Mouse (Mus musculus): ENCODE results near the gene Ccdc183. TPM values are rescaled to one million over a fixed set of nuclear protein-coding genes. Genes with fewer than 3 reads are reported as not detected.

The Ccdc183 gene
- total RNA-seq, 1 experiment from 2014 or later, result not detected

DNA sequence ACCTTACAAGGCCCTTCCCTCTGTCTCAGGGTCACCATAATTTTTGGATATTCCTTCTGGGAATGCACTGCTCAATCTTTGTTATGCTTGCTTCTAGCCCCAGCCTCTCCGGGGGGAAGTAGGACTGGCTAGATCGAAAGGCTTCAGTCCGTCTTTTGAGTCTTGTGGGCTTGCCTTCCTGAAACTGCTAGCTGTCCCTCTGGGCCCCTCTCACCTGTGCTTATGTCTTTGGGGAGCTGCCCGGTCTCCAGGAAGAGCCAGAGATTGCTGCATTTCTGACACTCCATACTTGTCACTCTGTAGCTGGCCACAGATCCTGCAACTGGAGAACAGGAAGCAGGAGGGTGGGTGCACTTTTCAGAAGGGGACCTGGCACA lies 3.4 kb upstream of the Ccdc183 start:
- ATAC-seq (replicated peaks in 1 of 2; ENCODE audit: insufficient read depth in 1 of 2, low FRiP score in 2 of 2, low TSS enrichment in 1 of 2, low read depth in 1 of 2, poor library complexity in 2 of 2, severe bottlenecking in 2 of 2), result no peak

GRCm38 (mm10) chr2:25620386-25620785 lies 2.9 kb upstream of the Ccdc183 start:
- ATAC-seq (replicated peaks in 1 of 2; ENCODE audit: insufficient read depth in 1 of 2, low FRiP score in 2 of 2, low TSS enrichment in 1 of 2, low read depth in 1 of 2, poor library complexity in 2 of 2, severe bottlenecking in 2 of 2), result 0 out of 4 replicates have a peak, but pooled peaks of 1 of the 2 experiments have one; percentile 4

- no peak for ATAC-seq (replicated peaks in 1 of 2; ENCODE audit: insufficient read depth in 1 of 2, low FRiP score in 2 of 2, low TSS enrichment in 1 of 2, low read depth in 1 of 2, poor library complexity in 2 of 2, severe bottlenecking in 2 of 2)
Observed at GRCm38 (mm10) chr2:25616398-25616797, 1.1 kb downstream of the Ccdc183 start.

DNA sequence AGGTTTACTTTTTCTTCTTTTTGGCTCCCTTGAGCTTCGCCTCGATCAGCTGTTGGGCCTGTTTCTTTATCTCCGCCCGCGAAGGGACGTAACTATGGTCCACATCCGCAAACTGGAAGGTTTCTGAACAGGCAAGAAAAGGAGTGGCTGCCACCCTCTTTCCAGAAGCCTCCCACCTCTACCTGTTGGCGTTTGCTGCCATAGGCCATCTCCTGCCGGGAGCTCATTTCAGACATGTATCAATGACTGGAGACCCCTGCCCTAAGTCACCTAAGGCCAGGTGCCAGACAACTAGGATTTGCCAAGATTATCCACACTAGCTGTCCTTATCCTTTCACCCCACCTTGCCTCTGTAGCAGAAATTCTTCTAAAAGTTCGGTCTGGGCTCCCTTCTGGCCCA lies 8.8 kb downstream of the Ccdc183 start:
- ATAC-seq (replicated peaks in 1 of 2; ENCODE audit: insufficient read depth in 1 of 2, low FRiP score in 2 of 2, low TSS enrichment in 1 of 2, low read depth in 1 of 2, poor library complexity in 2 of 2, severe bottlenecking in 2 of 2), result peak; percentile 12 to 26; a peak in 2 of 4 replicates

GRCm38 (mm10) chr2:25607761-25608622 lies 9.5 kb downstream of the Ccdc183 start, which contains the start of gene Rabl6:
Gene Rabl6, minus strand, starts transcription at chr2:25608521.
- ATAC-seq (replicated peaks in 1 of 2; ENCODE audit: insufficient read depth in 1 of 2, low FRiP score in 2 of 2, low TSS enrichment in 1 of 2, low read depth in 1 of 2, poor library complexity in 2 of 2, severe bottlenecking in 2 of 2), result peak; percentile 82 to 88

GRCm38 (mm10) chr2:25602526-25602925 lies 15.0 kb downstream of the Ccdc183 start:
- no peak for ATAC-seq (replicated peaks in 1 of 2; ENCODE audit: insufficient read depth in 1 of 2, low FRiP score in 2 of 2, low TSS enrichment in 1 of 2, low read depth in 1 of 2, poor library complexity in 2 of 2, severe bottlenecking in 2 of 2)

- ATAC-seq (replicated peaks in 1 of 2; ENCODE audit: insufficient read depth in 1 of 2, low FRiP score in 2 of 2, low TSS enrichment in 1 of 2, low read depth in 1 of 2, poor library complexity in 2 of 2, severe bottlenecking in 2 of 2), result no peak
Observed at GRCm38 (mm10) chr2:25600037-25600436, 17.4 kb downstream of the Ccdc183 start.

DNA sequence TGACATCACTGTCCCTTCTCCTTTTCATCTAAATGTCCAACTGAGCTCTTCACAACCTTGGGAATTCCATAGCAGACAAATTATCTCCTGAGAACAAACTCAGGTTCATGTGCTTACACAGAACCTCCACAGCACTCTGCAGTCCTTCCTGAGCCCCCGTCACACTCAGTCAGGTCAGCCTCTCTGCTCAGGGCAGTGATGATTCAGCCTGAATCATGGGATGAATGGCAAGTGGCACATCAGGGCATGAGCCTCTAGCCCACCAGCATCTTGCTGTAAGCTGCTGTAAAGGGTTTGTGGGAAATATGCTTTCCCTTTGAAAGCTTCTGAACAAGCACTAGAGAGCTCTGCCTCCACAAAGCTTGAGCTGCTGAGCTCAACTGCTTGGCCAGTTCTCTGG lies 18.7 kb downstream of the Ccdc183 start:
- no peak for ATAC-seq (replicated peaks in 1 of 2; ENCODE audit: insufficient read depth in 1 of 2, low FRiP score in 2 of 2, low TSS enrichment in 1 of 2, low read depth in 1 of 2, poor library complexity in 2 of 2, severe bottlenecking in 2 of 2)

DNA sequence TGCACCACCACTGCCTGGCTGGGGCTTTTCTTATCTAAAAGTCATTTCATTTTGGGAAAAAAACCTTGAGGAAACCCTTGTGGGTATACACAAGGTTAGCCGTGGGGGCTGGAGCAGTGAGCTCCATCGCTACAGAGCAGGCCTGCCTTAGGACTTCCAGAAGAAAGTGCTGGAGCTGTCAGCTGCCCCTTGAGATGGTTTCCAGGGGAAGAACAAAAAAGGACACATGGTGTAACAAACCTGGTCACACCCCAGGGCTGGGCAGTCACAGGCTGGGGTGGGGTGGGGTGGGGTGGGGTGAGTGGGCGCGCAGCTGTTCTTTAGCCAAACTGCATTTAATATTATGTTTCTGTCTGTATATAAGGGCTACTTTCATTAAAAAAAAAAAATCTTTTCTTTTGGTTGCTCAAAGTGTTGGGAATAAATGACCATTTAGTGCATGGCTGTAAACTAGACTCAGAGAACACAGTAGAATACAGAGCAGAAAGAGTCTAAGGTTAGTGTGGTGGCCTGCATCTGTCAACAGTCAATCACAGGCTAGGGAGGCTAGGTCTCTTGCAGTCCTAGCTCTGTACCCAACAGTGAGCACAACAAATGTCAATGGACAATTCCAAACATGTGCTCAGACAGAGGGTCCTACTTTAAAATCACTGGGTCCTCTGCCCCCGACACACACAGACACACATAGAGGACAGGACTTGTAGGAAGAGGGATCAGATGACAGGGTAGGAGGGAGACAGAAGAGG lies 20.5 kb downstream of the Ccdc183 start:
- no peak for ATAC-seq (replicated peaks in 1 of 2; ENCODE audit: insufficient read depth in 1 of 2, low FRiP score in 2 of 2, low TSS enrichment in 1 of 2, low read depth in 1 of 2, poor library complexity in 2 of 2, severe bottlenecking in 2 of 2)

DNA sequence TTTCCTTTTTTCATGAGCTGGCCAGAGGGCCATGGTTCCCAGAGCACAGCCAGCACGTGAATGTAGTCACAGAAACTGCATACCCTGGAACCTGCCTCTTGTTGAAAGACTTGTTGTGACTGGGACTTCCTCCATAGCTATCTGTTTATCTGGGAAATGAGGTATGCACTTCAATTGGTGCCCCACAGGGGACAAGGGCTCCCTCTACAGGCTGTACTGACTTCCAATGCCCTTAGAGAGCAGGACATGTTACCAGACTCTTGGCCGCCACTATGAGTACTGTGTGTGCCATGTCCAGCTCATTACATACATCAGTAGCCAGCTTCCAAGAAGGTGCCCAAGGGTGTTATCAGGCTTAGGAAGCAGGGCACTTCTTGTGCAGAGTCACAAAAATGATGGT lies 25.6 kb downstream of the Ccdc183 start:
- ATAC-seq (replicated peaks in 1 of 2; ENCODE audit: insufficient read depth in 1 of 2, low FRiP score in 2 of 2, low TSS enrichment in 1 of 2, low read depth in 1 of 2, poor library complexity in 2 of 2, severe bottlenecking in 2 of 2), result peak; percentile 27 to 56; a peak in 1 of 4 replicates

GRCm38 (mm10) chr2:25588227-25588907 lies 29.1 kb downstream of the Ccdc183 start:
- ATAC-seq (replicated peaks in 1 of 2; ENCODE audit: insufficient read depth in 1 of 2, low FRiP score in 2 of 2, low TSS enrichment in 1 of 2, low read depth in 1 of 2, poor library complexity in 2 of 2, severe bottlenecking in 2 of 2), result no peak

GRCm38 (mm10) chr2:25587290-25587689 lies 30.2 kb downstream of the Ccdc183 start:
- no peak for ATAC-seq (replicated peaks in 1 of 2; ENCODE audit: insufficient read depth in 1 of 2, low FRiP score in 2 of 2, low TSS enrichment in 1 of 2, low read depth in 1 of 2, poor library complexity in 2 of 2, severe bottlenecking in 2 of 2)

GRCm38 (mm10) chr2:25585601-25586000 lies 31.9 kb downstream of the Ccdc183 start:
- no peak for ATAC-seq (replicated peaks in 1 of 2; ENCODE audit: insufficient read depth in 1 of 2, low FRiP score in 2 of 2, low TSS enrichment in 1 of 2, low read depth in 1 of 2, poor library complexity in 2 of 2, severe bottlenecking in 2 of 2)

GRCm38 (mm10) chr2:25584856-25585255 lies 32.6 kb downstream of the Ccdc183 start:
- ATAC-seq (replicated peaks in 1 of 2; ENCODE audit: insufficient read depth in 1 of 2, low FRiP score in 2 of 2, low TSS enrichment in 1 of 2, low read depth in 1 of 2, poor library complexity in 2 of 2, severe bottlenecking in 2 of 2), result no peak

- no peak for ATAC-seq (replicated peaks in 1 of 2; ENCODE audit: insufficient read depth in 1 of 2, low FRiP score in 2 of 2, low TSS enrichment in 1 of 2, low read depth in 1 of 2, poor library complexity in 2 of 2, severe bottlenecking in 2 of 2)
Observed at GRCm38 (mm10) chr2:25584152-25584551, 33.3 kb downstream of the Ccdc183 start.

DNA sequence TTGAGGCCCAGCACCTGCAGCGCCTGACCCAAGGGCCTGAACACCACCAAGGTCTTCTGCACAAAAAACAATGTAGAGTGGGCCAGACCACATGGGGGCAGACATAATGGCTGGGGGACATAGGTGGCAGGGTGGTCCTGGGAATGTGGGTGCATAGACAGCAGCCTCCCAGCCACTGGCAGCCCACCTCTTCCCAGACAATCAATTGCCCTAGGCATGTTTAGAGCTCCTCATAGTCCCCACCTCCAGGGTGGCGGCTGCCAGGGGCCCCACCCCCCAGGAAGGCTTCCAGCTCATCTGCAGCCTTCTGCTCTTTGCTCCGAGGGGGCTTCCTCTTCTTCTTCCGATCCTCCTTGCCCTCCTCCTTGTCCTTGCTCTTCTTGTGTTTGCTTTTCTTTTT lies 33.9 kb downstream of the Ccdc183 start:
- ATAC-seq (replicated peaks in 1 of 2; ENCODE audit: insufficient read depth in 1 of 2, low FRiP score in 2 of 2, low TSS enrichment in 1 of 2, low read depth in 1 of 2, poor library complexity in 2 of 2, severe bottlenecking in 2 of 2), result no peak

GRCm38 (mm10) chr2:25583120-25583481 lies 34.4 kb downstream of the Ccdc183 start:
- ATAC-seq (replicated peaks in 1 of 2; ENCODE audit: insufficient read depth in 1 of 2, low FRiP score in 2 of 2, low TSS enrichment in 1 of 2, low read depth in 1 of 2, poor library complexity in 2 of 2, severe bottlenecking in 2 of 2), result no peak
